Mouse (Mus musculus) myocyte (in vitro differentiated cells): Measurements from ENCODE around the gene Pou2f1.

Experiments used
- MAX ChIP-seq: IDR thresholded peaks from one replicate; pipeline ENCODE4 v1.6.1; 2011; ENCODE audit warnings: low read depth, mild to moderate bottlenecking, control low read depth
- POLR2A ChIP-seq: IDR thresholded peaks from one replicate; pipeline ENCODE4 v1.6.1; 2011; ENCODE audit warnings: low read depth, mild to moderate bottlenecking, control low read depth, moderate library complexity; ENCODE audit not compliant: insufficient read length
- USF1 ChIP-seq: IDR thresholded peaks from one replicate; pipeline ENCODE4 v1.6.1; 2011; ENCODE audit warnings: low read depth, mild to moderate bottlenecking, control low read depth, moderate library complexity

- TF ChIP-seq POLR2A (no peak), USF1 (no peak), MAX (no peak)
Observed at GRCm38 (mm10) chr1:165995661-165996055, 6.8 kb downstream of the Pou2f1 start.
